Mouse (Mus musculus) cortical plate, adult 2 months (tissue): ENCODE measurements around the gene Tshz2.

ENCODE experiments used
- CTCF ChIP-seq: fragments of 200-500 bp; IDR thresholded peaks from 2 replicates; pipeline ENCODE4 v1.5.1; 2011; ENCODE audit warnings: mild to moderate bottlenecking, control low read depth, low read length; ENCODE audit not compliant: insufficient read depth; ENCODE audit errors: extremely low read depth
- POLR2A ChIP-seq: fragments of 200-500 bp; IDR thresholded peaks from 2 replicates; pipeline ENCODE4 v1.6.1; 2011; ENCODE audit warnings: mild to moderate bottlenecking, low read length, control low read depth; ENCODE audit not compliant: insufficient read depth; ENCODE audit errors: extremely low read depth

GRCm38 (mm10) chr2:169752126-169752525, 119.3 kb downstream of the Tshz2 start:
- TF ChIP-seq CTCF (no peak), POLR2A (no peak)
